Mouse (Mus musculus) thymus, adult 18-20 months (tissue): ENCODE data around the gene Wbp2nl.
A peak's percentile ranks its signal among the peaks of the same experiment; 100 is the strongest.

Source experiments
- DNase-seq, 2 experiments: peaks; one replicate each; pipeline ENCODE4 v3.0.0; 2022; ENCODE audit warnings: mixed read lengths in 2 of 2

Wbp2nl gene

GRCm38 (mm10) chr15:82298764-82299561 lies at the start of gene Wbp2nl:
Gene Wbp2nl, plus strand, starts transcription at chr15:82298954.
- DNase-seq: no peak

DNA sequence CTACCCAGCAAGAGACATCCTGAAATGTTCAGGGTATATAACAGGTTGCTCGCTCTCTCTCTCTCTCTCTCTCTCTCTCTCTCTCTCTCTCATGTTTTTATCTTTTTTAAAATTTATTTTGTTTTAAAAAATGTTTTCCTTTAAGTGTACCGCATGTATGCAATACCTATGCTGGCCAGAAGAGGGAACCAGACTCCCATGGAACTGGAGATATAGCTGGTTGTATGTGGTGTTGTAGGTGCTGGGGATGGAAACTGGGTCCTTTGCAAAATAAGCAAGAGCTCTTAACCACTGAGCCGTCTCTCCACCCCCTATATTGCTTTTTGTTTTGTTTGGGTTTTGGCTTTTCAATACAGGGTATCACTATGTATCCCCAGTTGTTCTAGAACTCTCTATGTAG lies 47.2 kb upstream of the Wbp2nl start:
- no peak for DNase-seq

GRCm38 (mm10) chr15:82252097-82252496 lies 46.7 kb upstream of the Wbp2nl start, which contains the start of gene 1500009C09Rik:
Gene 1500009C09Rik, plus strand, starts transcription at chr15:82252397.
- no peak for DNase-seq

- DNase-seq: no peak
Measured at GRCm38 (mm10) chr15:82255248-82255647, 43.5 kb upstream of the Wbp2nl start.

GRCm38 (mm10) chr15:82255944-82256383 lies 42.8 kb upstream of the Wbp2nl start:
- no peak for DNase-seq

- peak; percentile 43 to 44 for DNase-seq
Measured at GRCm38 (mm10) chr15:82259510-82259909, 39.2 kb upstream of the Wbp2nl start.

GRCm38 (mm10) chr15:82266356-82266755 lies 32.4 kb upstream of the Wbp2nl start:
- DNase-seq: peak in 1 of 2 experiments; percentile 25

DNA sequence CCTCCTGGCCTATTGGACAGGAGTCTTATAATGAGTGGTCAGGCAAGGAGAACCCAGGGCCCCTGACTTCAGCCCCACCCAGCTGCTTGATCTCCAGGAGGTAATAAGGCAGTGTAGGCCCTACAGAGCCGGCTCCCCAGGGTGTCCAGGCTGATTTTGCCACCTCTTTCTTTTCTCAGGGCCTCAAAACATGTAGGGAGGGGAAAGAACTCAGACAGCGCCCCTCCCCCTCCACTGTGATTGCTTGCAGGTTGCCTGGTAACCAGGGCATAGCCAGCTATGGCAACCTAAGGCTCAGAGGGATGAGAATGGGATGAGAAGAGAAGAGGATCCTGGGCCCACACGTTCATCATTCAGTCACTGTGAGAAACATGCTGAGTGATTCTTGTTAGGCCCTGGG lies 30.6 kb upstream of the Wbp2nl start:
- no peak for DNase-seq

- no peak for DNase-seq
Measured at GRCm38 (mm10) chr15:82268783-82269182, 30.0 kb upstream of the Wbp2nl start.

GRCm38 (mm10) chr15:82271201-82271600 lies 27.6 kb upstream of the Wbp2nl start:
- DNase-seq: no peak

GRCm38 (mm10) chr15:82272295-82272694 lies 26.5 kb upstream of the Wbp2nl start:
- DNase-seq: no peak

GRCm38 (mm10) chr15:82274593-82274926 lies 24.2 kb upstream of the Wbp2nl start, which contains the start of gene Sept3:
Gene Sept3, plus strand, starts transcription at chr15:82274893.
- DNase-seq: no peak

DNA sequence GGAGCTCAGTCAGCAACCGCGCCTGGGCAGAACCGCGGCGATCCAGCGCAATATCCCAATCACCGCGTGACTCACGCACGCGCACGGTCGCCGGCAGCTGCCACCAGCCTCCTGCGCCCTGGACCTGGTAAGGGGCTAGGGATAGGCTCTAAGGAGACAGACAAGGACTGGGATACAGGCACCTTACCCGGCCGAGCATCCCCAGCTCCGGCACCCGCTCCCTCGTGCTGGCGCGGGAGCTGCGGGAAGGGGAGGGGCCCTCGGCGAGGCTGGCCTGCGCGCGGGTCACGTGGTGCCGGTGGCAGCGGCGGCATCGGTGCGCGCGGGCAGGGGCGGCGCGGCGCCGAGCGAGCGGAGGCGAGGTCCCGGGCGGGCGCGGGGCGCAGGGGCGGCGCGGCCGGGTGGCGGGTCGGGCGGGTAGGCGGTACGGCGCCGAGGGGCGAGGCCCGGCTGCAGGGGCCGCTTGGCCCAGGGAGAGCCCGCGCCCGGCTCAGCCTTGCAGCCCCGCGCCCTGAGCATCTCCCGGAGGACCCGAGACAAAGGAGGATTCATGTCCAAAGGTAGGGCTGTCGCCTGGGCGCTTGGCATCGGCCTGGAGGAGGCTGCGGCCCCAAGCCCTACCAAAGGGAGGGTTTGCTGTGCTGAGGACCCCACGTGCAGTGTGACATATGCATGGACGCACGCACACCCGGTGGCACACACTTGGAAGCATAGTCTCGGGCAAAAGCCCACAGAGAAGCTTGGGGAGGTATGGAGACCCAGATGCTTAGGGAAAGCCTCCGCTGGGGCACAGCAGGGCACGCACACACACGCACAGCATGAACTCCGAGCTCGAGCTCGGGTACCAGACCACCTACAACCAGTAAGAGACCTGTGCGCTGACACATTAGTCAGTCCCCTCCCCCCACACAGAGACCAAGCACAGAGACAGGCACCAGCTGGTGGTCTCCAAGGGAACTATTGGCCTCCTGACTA lies 23.5 kb upstream of the Wbp2nl start:
- DNase-seq: no peak

GRCm38 (mm10) chr15:82277591-82277990 lies 21.2 kb upstream of the Wbp2nl start:
- DNase-seq: no peak

DNA sequence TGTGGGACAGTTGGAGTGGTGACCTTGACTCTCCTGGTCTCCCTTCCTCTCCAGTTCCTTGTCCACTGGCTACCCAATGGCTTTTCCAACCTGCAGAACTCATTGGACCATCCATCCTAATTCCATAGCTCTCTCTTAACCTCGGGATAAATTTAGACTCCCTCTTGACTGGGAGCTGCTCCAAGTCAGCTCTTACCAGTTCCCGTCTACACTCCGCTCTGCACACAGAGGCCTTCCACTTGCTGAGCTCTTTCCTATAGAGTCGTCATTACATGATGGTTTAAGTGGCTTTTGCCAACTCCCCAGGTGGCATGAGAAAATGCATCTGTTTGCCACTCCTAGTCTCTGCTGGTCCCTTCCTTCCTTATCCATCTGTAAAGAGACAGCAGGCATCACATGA lies 18.1 kb upstream of the Wbp2nl start:
- no peak for DNase-seq

DNA sequence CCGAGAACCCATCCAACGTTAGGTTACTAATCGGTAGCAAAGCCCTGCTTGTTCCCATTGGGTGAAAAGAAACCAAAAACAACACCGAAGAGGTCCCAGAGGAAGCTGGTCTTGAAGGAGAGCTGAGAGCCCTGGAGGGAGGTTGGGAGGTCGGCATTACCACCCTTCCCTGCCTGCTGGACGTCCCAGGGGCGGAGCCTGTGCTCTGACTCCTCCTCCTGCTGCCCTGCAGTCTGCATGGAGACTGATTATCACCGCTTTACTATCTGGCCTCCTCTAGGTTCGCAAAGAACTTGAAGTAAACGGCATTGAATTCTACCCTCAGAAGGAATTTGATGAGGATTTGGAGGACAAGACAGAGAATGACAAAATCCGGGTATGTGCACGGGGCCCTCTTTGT lies 12.6 kb upstream of the Wbp2nl start:
- no peak for DNase-seq

GRCm38 (mm10) chr15:82290252-82290651 lies 8.5 kb upstream of the Wbp2nl start:
- DNase-seq: no peak

- DNase-seq: no peak
Measured at GRCm38 (mm10) chr15:82292851-82293250, 5.9 kb upstream of the Wbp2nl start.

DNA sequence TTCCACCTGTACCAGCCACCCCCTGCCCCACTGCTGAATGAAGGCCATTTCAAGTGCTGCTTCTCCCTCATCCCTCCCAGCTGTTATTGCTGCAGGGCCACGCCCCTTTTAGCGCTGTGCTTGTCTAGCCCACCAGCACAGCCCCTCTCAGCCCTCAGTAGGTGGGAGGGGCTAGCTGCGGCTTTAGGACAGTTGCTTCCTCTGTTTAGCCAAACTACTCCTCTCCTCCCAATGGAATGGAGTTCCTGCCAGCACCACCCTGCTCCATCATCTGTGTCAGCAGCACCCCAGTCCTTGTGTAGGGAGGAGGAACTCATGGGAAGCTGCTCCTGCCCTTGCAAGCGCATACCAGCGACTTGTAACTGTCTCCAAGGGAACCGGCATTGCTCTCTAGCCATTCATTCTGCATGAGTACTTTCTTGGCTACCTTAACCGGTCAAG lies 5.5 kb upstream of the Wbp2nl start:
- DNase-seq: no peak

DNA sequence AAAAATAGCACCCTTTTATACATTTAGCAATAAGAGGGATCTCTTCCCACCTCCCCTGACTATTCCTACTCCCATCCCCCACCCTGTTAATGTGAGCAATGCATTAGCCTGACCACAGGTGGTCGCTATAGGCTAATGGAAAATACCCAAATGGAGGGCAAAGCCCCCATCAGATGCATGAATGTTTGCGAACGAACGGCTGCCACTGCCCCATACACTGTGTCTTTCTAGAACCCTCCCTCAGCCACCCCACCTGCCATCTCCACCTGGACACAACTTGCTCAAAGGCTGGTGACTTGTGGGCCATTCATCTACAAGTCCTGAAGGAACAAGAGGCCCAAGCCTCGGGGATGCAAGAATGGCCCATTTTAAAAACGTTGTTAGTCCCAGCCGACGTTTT lies 4.7 kb upstream of the Wbp2nl start:
- no peak for DNase-seq

DNA sequence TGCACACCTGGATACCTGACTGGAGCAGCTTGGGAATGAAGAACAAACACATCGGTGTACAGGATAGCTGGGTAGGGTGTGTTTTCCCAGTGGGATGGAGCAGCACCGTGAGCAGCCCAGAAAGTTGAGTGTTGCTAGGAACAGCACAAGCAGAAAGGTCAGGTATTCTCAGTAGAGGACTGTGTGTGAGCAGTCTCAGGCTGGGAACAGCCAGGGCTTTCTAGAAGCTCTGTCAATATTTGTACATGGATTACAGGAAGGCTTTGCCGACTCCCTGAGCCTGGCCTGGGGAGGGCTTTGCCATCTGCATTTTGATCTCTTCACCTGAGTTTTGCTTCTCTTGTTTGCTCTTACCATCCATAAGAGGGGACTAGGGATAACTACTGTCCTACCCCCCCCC lies 8.4 kb downstream of the Wbp2nl start:
- no peak for DNase-seq

DNA sequence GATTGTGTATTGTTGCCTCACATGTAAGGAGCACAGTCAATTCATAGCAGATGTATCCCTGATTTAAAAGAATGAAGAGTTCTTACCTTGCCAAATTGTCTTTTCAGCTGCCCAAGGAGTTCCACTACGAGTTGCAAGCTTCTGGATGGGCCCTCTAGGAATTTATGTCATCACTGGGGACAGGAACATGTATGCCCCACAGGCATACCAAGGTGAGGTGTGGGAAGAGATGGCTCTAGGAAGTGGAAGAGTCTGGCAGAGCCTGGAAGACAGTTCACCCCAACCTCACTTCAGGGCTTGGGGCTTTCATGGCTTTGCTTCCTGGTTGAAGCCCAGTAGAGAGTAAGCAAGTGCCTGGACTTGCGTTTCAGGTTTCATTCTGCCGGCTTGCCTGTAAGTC lies 9.7 kb downstream of the Wbp2nl start:
- DNase-seq: no peak

- no peak for DNase-seq
Measured at GRCm38 (mm10) chr15:82317839-82318238, 19.1 kb downstream of the Wbp2nl start.

DNA sequence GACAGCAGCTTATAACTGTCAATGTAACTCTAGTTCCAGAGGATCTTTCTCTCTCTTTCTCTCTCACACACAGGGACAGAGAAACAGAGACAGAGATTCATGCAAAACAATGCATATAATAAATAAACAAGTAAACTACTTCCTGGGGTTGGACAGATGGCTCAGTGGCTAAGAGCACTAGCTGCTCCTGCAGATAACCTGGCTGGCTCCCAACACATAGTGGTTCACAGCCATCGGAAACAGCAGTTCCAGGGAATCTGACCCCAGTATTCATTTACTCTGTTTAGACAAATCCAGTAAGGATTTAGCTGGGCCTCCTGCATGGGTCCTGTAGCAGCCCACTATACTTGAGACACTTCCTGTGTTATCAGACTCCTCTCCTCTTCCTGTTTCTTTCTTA lies 20.9 kb downstream of the Wbp2nl start:
- DNase-seq: no peak
